Mouse (Mus musculus) cerebellum, adult 11-12 months (tissue): ENCODE measurements at regions not wholly inside any gene's neighbourhood (a gene's known extent, or its start where the extent isn't known, plus 50 kb on each side); places are given as distances from the start of the nearest gene placed in this dataset.
A peak's percentile ranks its signal among the peaks of the same experiment; 100 is the strongest.

Experiments
- DNase-seq: peaks from one replicate; pipeline ENCODE4 v3.0.0; 2022

DNA sequence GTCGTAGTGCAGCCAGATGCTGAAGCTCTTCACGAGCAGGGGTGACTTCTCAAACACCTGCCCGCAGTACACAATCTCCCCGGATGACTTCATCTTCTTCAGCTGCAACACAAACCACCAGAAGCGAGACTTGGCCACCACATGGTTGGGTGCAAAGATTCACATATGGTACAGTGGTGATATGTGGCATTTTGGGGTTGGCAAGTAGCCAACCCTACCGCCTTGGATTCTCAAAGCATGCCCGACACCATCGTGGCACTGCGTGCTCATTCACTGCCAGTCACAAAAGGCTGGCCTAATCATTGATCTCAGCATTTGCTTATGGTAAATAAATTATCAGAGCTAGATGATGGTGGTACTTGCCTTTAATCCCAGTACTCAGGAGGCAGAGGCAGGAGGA lies 173.4 kb downstream of the Zfp36l1 start:
- no peak for DNase-seq

GRCm38 (mm10) chr12:79937876-79938275 lies 174.9 kb downstream of the Zfp36l1 start:
- no peak for DNase-seq

- DNase-seq = no peak
Measured at GRCm38 (mm10) chr12:79936698-79937097, 176.1 kb downstream of the Zfp36l1 start.

DNA sequence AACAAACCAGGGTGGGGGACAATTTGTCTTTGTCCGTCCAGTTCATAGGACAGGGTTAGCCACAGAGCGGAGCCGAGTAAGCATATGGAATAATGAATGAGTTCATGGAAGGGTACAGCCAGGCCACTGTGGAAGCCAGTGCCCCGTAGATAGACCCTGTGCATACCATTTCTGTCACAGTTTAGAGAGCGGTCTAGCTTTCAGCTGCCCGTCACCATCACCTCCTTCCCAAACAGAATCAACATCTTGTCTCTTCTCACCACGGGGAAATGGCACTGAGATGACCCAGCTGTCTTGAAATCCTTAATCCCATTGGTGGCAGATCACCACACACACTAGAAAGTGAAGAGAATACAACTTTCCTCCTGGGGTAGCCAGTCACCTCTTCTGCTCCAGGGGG lies 178.7 kb downstream of the Zfp36l1 start:
- no peak for DNase-seq

GRCm38 (mm10) chr12:79932905-79933304 lies 179.9 kb downstream of the Zfp36l1 start:
- no peak for DNase-seq

- no peak for DNase-seq
Measured at GRCm38 (mm10) chr12:79931455-79931854, 181.4 kb downstream of the Zfp36l1 start.

DNA sequence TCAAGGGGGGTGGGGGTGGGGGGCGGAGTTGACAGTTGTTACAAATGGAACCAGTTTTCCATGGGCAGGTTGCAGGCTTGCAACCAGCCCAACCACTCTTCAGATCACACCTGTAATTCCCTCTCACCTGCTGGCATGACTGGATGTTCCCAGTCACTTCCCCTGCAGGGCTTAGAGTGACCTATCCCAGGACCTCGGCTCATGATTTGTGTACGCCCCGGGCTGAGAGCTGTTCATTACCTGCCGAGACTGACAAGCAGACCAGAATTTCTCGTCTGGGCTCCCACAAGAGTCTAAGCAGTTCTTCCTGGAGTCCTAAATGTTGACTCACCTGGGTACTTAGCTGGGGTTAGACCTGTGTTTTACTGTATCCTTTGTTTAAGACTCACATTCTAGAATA lies 183.0 kb downstream of the Zfp36l1 start:
- DNase-seq = no peak

DNA sequence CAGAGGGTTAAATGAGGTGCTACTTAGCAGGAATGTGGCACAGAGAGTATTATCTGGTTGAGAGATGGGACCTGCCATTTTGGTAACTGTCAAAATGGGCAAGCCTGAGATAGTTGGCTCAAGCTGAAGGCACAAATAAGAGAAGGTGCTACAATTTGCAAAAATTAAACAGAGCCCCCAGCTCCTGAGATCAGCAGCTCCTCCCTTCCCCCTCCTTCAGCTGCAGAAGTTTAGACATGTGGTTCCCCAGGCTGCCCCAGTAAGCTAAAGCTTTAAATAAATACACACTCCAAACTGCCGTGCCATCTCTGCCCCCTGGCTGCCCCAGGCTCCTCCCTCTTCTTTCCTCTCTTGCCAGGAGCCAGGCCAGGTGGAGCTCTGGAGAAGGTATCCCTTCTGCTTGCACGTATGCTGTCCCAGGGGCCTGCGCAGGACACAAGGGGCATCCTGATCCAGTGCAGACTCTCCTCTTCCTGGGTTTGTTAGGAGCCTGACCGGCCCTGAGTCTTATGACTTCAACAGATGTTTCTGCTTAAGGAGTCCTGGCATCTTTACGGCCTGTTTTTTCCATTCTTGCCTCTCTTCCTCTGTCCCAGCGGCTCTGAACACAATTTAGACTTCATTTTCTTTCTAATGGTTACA lies 184.0 kb downstream of the Zfp36l1 start:
- no peak for DNase-seq

- DNase-seq = no peak
Measured at GRCm38 (mm10) chr12:79928298-79928697, 184.5 kb downstream of the Zfp36l1 start.

GRCm38 (mm10) chr12:79925704-79926588 lies 186.9 kb downstream of the Zfp36l1 start:
- no peak for DNase-seq

DNA sequence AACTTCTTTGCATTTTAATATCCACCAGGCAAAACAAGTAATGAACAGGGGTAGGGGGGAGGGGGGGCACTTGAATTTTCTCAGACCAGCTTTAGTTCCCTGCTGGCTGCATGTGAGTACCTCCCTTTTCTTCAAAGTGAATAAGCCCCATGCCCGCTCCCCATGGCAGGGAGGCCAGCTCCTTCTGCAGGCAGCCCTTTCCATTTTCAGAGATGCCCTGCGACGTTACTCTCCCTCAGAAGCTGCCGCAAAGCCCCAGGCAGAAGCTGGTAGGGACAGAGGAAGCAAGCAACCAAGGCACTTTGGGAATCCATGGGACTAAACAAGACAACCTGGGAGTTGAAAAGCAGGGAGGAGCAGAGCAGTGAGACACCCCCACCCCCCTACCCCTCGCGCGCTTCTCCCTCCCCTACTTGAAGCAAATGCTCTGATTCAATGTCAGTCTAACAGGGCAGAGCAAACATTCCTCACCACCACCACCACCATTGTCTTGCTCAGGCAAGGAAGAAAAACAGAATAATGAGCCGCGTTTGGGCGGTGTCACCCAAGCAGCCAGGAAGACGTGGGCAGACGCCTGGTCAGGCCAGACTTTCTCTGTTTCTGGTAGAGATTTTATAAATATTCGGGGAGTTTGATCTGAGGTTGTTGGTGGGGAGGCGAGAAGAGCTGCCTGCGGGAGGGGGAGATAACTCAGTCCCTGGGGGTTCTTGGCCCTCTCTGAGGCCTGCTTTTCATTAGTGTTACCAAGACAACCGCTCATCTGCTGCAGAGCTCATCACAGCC lies 187.7 kb downstream of the Zfp36l1 start:
- DNase-seq = no peak

GRCm38 (mm10) chr12:79923811-79924210 lies 189.0 kb downstream of the Zfp36l1 start:
- DNase-seq = no peak

DNA sequence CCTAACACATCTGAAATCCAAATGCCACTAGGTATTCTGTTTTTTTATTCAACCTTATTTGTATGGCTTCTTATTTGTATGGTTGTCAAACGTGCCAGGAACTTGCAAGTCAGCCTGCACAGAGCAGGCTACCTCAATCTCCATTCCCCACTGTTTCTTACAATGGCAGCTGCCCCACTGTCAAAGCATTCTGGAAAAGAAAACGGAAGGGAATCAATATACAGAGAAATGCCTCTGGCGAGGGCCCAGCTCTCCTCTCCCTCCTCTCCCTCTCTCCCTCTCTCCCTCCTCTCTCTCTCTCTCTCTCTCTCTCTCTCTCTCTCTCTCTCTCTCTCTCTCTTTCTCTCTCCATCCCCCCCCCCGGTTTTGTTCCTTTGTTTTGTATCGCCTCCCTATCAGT lies 191.0 kb downstream of the Zfp36l1 start:
- no peak for DNase-seq

GRCm38 (mm10) chr12:79918983-79919382 lies 193.8 kb downstream of the Zfp36l1 start:
- no peak for DNase-seq

GRCm38 (mm10) chr12:79917634-79918289 lies 195.1 kb downstream of the Zfp36l1 start:
- no peak for DNase-seq

- DNase-seq = no peak
Measured at GRCm38 (mm10) chr12:79916896-79917633, 195.7 kb downstream of the Zfp36l1 start.

- DNase-seq = no peak
Measured at GRCm38 (mm10) chr12:79913898-79914297, 198.9 kb downstream of the Zfp36l1 start.

GRCm38 (mm10) chr12:79912281-79913063 lies 200.3 kb downstream of the Zfp36l1 start:
- no peak for DNase-seq

DNA sequence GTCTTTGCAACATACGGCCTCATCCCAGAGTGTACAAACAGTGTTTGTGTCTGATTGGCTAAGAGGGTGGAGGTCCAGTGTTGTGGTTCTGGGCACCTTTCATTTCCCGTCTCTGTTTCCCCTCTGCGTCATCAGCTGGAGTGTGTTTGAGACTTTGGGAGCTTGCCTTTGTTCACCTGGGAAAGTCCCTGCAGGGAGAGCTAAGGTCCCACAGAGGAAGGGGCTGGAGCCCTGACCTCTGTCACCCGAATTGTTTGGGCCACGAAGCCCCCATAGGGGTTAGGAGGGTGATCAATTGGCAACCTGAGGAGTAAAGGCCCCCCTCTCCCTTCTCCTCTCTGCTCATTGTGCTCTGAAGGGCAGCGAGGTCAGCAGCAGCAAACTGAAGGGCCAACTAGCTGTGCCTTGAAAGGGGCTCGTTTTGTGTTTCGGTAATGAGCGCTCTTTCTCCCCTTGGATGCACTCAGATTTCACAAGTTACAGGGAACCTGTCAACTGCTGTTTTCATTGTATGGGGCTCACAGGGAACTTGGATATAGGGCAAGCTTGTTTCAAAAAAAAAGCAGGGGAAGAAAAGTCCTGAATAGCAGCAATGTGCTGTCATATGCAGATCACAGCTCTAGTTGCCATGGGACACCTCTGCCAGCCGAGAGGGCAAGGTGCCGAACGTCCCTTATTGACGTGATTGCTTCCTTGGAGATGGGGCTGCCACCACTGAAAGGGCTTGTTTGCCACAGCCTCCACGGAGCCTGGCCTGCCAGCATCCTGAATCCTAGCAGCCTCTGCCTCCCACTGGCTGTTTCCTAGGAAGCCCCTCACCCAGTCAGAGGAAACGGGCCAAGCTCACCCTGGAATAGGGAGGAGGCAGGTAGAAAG lies 201.7 kb downstream of the Zfp36l1 start:
- DNase-seq = peak; percentile 29

GRCm38 (mm10) chr12:79907583-79907982 lies 205.2 kb downstream of the Zfp36l1 start:
- DNase-seq = no peak
